In genomic region chr10:62823431-62823830, GRCm38 (mm10) we compare ENCODE assay signal across 20 mouse cellular contexts.
"Had no signal": no experiment of that assay in that cellular context is flagged by ENCODE, and none has a peak within 500 bp of the region (broad histone marks: within the 10 kb centered on the region; RNA-seq: fewer than 3 reads in every experiment).

No protein-coding gene starts in this region.

- H3K9me3 ChIP-seq: limb, embryonic 10.5 days; limb, embryonic 13.5 days; liver, embryonic 12.5 days; liver, embryonic 15.5 days; lung, embryonic 15.5 days; megakaryocyte, embryonic 14.5 days; midbrain, embryonic 10.5 days; midbrain, embryonic 13.5 days; neural tube, embryonic 13.5 days had no signal

- H3K4me3 ChIP-seq: limb, embryonic 10.5 days; limb, embryonic 13.5 days; liver, embryonic 12.5 days; liver, embryonic 15.5 days; lung, embryonic 15.5 days; megakaryocyte, embryonic 14.5 days; midbrain, embryonic 10.5 days; midbrain, embryonic 13.5 days; myocyte; neural tube, embryonic 13.5 days had no signal

- H3K4me1 ChIP-seq: limb, embryonic 13.5 days; liver, embryonic 12.5 days; liver, embryonic 15.5 days; lung, embryonic 15.5 days; megakaryocyte, embryonic 14.5 days; midbrain, embryonic 10.5 days; midbrain, embryonic 13.5 days; neural tube, embryonic 13.5 days had no signal

- H3K4me2 ChIP-seq: limb, embryonic 13.5 days; liver, embryonic 12.5 days; liver, embryonic 15.5 days; lung, embryonic 15.5 days; midbrain, embryonic 13.5 days; neural tube, embryonic 13.5 days had no signal

- DNase-seq: liver; lung, adult 18-20 months; lung, postnatal 10 days; lung, postnatal 36 days; retina, postnatal 1 day; right cerebral cortex, postnatal 25 days; thymus, adult 18-20 months; thymus, postnatal 36 days had no signal

- ATAC-seq: intestine, postnatal 0 days; liver, embryonic 12.5 days; midbrain, embryonic 13.5 days; midbrain, embryonic 16.5 days had no signal

- H3K36me3 ChIP-seq: liver, embryonic 15.5 days had no signal

- H3K27ac ChIP-seq: limb, embryonic 10.5 days; limb, embryonic 13.5 days; liver, embryonic 12.5 days; liver, embryonic 15.5 days; lung, embryonic 15.5 days; midbrain, embryonic 10.5 days; midbrain, embryonic 13.5 days; neural tube, embryonic 13.5 days had no signal

- H3K27me3 ChIP-seq: limb, embryonic 13.5 days; liver, embryonic 12.5 days; liver, embryonic 15.5 days; lung, embryonic 15.5 days; megakaryocyte, embryonic 14.5 days; midbrain, embryonic 13.5 days; neural tube, embryonic 13.5 days had no signal

- H3K9ac ChIP-seq: limb, embryonic 13.5 days; liver, embryonic 12.5 days; liver, embryonic 15.5 days; lung, embryonic 15.5 days; midbrain, embryonic 13.5 days; neural tube, embryonic 13.5 days had no signal
